Mouse (Mus musculus) retina, adult 2 months (tissue): ENCODE results near the gene Crabp2.

ENCODE experiments used
- DNase-seq: peaks from one replicate; pipeline ENCODE4 v3.0.0-alpha.2; 2012; ENCODE audit warnings: low read depth, low spot score

Crabp2 gene

DNA sequence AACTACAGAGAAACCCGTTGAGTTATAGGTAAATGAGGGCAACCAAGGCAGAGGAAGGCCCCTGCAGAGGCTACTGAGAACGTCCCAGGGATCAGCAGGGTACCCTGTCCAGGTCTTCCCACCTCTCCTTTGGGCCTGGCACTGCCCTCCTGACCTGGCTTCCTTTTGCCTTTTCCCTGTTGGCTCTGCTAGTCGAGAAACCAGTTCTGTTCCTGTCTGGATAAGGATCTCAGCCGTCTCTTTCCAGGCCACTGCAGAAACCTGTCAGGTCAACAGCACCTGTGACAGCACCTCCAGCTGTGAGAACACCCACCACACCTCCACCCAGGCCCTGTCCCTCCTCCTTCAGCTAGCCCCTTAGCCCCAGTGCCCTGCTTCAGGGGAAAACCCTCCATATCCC is 10.0 kb downstream of the Crabp2 start:
- no peak for DNase-seq

DNA sequence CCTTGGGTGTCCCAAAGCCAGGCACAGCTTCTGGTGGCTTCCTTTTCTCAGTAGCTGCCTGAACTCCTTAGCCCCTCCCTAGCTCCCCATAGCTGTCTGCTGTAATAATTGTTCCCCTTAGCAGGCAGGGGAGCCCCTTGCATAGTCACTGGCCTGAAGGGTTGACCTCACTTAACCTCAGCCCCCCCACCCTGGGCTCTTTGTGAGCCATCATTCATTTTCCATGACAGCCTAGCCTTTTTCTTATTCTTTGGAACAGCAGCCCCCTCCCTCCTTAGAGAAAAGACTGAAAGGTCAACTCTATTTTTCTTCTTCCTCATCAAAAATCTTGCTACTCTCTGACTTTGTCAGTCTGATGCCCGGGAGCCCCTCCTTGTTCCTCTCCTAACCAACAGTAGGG is 10.5 kb downstream of the Crabp2 start:
- DNase-seq, result no peak

DNA sequence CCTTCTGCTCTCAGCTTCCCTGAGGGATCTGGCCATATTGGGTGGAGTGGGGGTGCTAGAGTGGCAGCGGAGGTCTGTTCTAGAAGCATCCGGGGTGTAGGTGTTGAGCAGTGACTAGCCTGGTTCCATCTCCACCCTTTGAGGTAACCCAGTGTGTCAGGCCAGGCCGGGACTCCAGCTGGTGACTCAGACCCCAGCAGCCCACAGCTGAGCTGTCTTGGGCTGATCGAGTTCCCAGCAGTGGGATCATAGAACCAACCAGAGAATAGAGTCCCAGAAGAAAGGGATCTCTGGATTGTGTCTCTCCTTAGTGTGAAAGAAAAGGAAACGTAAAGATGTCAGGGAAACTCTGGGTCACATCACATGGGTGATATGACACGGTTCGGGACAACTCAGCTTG is 10.9 kb downstream of the Crabp2 start:
- DNase-seq, result no peak

DNA sequence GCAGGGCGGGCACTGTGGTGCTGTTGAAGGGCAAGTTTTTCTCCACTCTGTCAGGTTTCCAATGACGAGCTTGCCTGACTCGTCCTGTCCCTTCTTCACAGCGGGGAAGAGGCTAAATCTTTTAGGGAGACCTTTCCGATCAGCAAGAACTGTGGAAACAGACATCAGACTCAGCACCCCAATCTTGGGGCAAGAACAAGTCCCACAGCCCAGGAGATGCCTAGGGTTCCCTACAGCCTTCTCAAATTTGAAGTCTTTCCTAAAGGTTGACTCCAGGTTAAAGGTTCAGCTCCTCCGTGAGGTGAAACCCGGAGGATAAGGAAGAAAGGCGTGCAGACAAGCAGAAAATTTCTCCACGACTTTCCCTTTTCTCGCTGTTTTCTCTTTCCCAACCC is 11.7 kb downstream of the Crabp2 start:
- no peak for DNase-seq

- DNase-seq, result peak; percentile 58
Measured at GRCm38 (mm10) chr3:87960586-87961191, 12.2 kb downstream of the Crabp2 start.

DNA sequence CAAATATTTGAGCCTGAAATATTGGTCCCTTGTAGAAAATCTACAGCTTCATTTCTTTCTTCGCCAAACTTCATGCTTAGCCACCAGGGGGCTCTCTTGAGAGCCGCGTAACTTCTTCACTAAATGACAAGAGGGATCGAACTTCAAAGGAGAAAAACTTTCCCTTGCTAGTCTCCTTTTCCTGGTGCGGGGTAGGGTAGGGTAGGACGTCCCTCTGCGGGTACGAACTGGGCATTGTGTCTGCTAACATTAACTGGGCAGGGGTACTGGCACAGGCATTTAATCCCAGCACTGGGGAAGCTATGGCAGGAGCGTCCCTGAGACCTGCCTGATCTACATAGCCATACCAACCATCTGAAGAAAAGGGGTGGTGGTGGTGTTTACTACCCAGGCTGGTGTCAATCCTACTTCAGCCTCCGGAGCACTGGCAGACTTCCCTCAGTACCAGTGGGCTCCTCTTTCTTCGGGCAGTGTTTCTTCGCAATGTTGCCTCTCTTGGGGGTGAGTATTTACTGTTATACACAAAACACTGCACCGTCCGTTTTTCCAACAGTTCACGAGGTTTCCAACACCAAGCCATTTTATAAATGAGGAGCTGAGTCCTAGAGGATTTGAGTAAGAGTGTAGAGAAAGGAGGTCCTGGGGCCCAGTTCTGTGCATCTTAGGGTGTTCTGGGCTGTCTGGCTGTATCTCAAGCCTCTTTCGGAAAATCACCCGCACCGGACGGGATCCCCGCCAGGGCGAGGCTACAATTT is 21.9 kb downstream of the Crabp2 start:
- peak; percentile 26 for DNase-seq

DNA sequence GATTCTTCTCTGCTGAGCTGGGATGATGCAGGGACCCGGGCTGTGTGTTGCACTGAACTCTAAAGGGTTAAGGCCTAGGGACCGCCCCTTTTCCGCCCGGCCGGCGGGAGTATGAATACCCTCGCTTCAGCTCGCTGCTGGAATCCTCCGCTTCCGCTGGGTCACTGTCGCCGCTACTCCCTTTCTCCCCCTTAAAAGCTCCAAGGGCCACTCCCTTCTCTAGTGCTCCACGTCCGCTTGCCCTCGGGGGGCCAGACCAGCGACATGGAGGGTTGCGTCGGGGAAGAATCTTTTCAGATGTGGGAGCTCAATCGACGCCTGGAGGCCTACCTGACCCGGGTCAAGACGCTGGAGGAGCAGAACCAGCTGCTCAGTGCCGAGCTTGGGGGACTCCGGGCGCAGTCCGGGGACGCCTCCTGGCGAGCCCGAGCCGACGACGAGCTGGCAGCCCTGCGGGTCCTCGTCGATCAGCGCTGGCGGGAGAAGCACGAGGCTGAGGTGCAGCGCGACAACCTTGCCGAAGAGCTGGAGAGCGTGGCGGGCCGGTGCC is 22.5 kb downstream of the Crabp2 start, which contains the start of gene Nes:
Nes (plus strand) TSS at position 140 of the 550 bp plus-strand sequence.
- DNase-seq, result no peak

DNA sequence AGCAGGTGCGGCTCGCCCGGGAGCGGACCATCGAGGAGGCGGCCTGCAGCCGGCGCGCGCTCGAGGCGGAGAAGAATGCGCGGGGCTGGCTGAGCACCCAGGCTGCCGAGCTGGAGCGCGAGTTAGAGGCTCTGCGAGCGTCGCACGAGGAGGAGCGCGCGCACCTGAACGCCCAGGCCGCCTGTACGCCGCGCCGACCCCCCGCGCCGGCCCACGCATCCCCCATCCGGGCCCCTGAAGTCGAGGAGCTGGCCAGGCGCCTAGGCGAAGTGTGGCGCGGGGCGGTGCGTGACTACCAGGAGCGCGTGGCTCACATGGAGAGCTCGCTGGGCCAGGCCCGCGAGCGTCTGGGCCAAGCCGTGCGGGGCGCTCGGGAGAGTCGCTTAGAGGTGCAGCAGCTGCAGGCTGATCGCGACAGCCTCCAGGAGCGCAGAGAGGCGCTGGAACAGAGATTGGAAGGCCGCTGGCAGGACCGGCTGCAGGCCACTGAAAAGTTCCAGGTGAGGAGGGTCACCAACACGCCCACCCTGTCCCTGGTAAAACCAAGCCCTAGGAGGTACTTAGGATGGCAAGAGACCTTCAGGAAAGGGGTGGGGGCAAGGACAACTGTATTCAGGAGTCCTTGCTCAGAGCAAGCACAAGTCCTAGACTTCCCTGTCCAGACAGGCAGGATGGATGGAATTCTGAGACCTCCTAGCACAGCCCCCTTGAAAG is 23.2 kb downstream of the Crabp2 start:
- no peak for DNase-seq

DNA sequence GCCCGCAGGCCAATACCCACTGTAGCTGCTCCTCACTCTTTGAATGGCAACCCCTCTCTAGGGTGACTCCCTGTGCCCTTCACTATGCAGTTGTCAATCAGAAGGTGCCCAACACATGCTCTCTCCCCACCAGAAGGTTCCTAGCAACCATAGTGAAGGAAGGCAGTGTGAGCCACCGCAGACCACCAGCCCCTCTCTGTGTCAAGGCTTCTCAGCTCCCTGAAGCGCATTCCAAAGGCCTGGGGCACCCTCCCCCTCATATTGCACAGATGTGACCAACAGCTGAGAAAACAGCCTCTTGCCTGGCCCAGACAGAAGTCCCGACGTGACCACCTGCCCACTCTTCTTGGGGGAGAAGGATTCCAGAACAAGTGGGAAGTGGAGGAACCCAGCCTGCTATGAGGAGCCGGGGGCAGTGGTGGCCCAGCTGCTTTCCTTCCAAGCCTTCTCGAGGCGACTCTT is 23.8 kb downstream of the Crabp2 start:
- DNase-seq, result no peak

GRCm38 (mm10) chr3:87972776-87973175 is 24.3 kb downstream of the Crabp2 start:
- no peak for DNase-seq

DNA sequence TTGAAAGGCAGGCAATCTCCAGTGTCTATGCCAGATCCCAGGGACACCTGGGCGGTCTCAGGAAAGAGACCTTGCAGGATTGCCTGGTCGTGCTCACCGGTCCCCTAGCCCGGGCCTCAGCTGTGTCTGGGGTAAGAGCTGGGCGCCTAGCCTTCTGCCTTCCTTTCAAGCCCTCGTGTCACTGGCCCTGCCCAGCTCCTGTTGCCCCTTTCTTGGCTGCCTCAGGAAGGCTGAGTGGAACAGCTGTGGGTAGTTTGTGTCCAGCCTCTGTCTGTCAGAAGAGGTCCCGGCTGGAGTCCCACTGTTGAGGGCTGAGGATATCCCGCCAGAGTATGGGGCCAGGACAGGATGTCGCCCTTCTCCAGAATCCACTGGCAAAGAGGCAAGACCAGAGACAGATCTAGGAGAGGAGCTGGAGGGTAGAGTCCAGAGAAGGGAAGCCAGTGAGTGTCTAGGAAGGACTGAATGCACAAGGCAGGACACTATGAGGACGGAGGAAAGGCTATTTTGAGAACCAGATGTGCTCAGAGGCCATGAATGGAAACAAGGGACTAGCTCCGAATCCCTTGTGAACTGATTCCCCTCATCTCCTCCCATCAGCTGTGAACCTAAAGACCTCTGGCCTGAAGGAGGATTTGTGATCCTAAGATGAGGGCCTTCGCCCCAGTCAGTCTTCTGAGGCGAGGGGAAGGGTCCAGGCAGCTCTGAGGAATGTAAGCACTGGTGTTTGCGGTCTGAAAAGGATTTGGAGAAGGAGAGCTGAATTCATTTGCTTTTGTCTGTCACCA is 25.3 kb downstream of the Crabp2 start:
- no peak for DNase-seq

DNA sequence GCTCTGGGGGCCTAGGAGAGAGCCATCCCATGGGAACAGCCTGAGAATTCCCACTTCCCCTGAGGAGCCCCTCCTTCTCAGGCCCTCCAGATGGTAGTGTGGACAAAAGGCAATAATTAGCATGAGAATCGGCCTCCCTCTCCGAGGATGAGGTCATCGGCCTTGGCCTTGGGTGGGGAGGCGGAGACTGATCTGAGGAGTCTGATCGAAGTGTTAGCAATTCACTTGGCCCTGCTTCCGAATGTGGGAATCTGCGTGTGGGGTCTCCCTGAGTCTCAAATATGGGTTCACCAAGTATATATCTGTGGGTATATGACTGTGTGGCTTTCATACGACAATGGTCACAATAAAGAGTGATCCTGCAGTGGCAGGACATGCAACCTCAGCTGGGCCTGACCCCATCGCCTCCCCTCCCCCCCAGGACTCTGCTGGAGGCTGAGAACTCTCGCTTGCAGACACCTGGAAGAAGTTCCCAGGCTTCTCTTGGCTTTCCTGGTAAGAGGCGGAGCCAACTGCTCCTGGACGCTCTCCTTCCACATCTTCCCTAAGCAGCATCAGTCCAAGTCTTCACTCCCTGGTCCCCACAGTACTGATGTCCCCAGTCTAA is 26.0 kb downstream of the Crabp2 start:
- no peak for DNase-seq

DNA sequence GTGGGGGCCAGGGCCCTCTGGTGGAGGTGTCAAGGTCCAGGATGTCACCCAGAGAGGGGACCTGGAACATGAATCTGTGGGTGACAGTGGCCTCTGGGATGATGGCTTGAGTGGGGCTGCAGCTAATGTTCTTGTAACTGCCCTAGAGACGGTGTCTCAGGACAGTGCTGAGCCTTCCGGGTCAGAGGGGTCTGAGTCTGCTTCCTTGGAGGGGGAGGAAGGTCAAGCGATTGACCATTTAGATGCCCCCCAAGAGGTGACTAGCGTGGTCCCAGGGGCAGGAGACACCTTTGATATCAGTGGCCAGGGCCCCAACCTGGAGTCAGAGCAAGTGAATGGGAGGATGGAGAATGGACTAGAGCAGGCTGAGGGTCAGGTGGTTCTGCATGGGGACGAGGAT is 31.0 kb downstream of the Crabp2 start:
- DNase-seq, result no peak

GRCm38 (mm10) chr3:87980085-87980484 is 31.6 kb downstream of the Crabp2 start:
- DNase-seq, result no peak

GRCm38 (mm10) chr3:87980728-87981127 is 32.3 kb downstream of the Crabp2 start:
- DNase-seq, result no peak

DNA sequence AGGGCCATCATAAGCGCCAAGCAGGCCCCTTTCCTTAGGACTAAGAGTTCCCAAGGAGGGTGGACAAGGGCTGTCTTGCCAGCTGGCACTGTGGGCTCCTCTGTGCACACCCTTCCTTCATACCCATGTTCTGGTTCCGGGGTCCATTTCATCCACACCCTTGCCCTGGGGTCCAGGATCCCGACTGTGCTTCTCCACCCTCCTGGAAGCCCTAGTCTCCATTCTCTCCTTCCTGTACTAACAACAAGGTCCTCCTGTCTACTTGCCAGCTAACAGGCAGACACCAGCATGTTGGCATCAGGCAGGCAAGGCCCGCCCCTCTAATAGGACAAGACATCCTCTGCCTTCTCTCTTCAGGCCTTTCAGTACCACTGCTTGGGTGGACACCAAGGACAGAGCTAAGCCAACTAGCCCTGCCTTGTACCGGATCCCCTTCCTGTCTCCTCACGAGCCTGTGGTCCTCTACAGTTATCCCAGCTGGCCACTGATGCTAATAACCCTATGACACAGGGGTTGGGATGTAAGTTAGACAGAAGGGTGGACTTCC is 32.8 kb downstream of the Crabp2 start:
- no peak for DNase-seq

DNA sequence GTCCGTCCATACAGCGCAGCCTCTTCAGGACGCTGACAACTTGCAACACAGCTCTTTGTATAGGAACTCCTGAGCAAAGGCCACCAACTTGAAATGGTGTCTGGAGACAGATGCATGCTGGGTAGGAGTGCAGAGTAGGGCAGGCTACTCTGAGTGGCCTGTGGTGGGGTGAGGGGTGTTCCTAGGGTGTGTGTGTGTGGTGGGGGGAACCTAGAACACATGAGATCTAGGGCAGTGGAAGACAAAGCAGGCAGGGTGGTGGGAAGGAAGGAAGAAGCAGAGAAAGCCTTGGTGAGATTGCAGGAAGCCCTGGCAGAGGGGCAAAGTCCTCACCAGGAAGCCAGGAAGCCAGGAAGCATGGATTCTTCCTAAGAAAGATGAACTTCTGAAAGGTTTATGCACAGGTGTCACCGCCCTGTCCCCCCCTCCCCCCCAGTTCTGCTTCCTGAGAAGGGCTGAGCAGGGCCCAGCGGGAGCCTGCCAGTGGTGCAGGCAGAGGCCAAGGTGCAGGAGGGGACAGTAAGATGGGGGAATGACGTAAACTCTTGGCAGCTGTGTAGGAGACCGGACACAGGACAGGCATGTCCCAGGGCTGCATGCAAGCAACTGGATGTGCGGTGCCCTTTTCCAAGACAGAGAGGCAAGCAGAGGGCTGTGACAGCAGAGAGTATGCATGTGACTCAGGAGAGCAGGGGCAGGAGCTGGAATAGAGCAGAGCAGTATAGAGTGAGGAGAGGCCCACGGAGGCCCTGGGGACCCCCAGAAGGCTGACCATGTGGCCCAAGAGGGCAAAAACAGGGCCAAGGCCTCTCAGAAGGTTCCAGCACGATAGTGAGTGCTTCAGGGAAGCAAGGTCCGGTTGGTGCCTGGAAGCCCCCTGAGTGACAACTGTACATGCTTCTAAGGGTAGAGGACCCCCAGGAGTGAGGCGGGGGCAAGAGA is 33.7 kb downstream of the Crabp2 start:
- no peak for DNase-seq

DNA sequence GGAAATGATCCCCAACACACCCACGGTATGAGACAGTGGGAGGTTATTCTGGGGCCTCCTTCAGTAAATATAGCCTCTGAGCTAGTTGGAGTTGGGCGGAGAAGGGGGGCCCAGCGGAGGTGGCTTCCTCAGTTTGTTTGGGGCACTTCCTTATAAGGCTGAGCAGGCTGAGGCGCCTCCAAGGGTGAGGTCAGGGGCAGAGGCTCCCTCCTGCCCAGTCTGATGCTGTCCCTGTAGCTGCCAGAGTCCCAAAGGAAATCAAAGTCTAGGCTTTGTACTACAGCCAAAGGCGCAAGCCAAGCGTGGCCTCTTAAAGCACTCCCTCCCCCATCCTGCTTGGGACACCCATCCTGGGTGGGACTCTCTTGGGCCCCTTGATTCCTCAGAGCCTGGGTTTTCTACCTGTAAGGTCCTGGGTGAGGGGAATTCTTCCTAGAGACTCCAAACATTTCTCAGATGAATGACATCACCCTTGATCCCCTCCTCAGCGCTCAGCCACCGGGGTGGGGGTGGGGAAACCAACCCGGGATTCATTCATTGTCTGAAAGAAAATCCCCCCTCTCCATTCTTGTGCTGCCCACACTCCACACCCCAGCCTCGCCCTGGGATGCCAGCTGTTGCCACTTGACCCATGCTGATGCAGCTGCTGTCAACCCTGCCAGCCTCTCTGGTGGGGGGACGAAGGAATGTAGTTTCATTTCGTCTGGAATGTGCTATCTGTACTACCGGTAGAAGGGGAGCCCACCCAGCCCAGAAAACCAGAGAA is 34.6 kb downstream of the Crabp2 start:
- no peak for DNase-seq

- DNase-seq, result no peak
Measured at GRCm38 (mm10) chr3:87983627-87984026, 35.2 kb downstream of the Crabp2 start.
